Mouse (Mus musculus) adrenal gland, postnatal 25 days (tissue): ENCODE data around the gene Gm10330. TPM values are rescaled to one million over a fixed set of nuclear protein-coding genes. Genes with fewer than 3 reads are reported as not detected.
"Not testable (repeated sequence)": the region's sequence is repeated elsewhere in the genome, so short reads cannot be mapped to it uniquely, and the experiment has no call there.

ENCODE experiments used
- DNase-seq: peaks from one replicate; pipeline ENCODE4 v3.0.0; 2021; ENCODE audit warnings: mixed read lengths
- long read RNA-seq: library from polyadenylated mRNA; stranded (forward); transcript quantifications from one replicate; pipeline ENCODE4 v2.0.0, GENCODE M21; 2021
- total RNA-seq: library from RNA; stranded (reverse); gene quantifications from 2 replicates; pipeline ENCODE4 v1.2.3, GENCODE M21; 2021

Gm10330 gene
- total RNA-seq: not detected in 2 replicates
- long read RNA-seq: 0 reads

DNA sequence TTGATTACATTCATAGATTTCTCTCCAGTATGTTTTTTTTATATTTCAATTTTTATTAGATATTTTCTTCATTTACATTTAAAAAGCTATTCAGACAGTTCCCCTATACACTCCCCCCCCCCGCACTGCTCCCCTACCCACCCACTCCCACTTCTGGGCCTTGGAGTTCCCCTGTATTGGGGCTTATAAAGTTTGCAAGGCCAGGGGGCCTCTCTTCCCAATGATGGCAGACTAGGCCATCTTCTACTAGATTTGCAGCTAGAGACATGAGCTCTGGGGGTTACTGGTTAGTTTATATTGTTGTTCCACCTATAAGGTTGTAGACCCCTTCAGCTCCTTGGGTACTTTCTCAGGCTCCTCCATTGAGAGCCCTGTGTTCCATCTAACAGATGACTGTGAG lies at the start of gene Gm10330:
Gm10330 (minus strand) TSS at position 101 of the 400 bp plus-strand sequence.
- not testable (repeated sequence) for DNase-seq

DNA sequence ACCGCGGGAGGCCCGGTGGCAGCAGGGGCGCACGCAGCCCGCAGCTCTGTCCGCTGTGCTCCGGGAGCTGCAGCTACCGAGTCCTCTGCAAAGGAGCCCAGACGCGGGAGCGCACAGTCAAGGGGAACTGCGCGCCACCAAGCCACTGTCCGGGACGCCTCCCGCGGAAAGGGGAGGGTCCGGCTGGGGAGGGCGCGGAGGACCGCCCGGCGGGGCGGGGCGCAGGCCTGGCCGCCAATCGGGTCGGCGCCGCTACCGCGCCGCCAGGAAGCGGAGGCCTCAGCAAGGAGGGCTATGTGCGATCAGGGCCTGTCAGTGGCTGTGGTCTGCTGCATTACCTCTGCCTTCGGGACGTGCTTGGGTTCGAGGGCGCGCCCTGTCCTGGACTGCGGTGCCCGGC lies 20.7 kb upstream of the Gm10330 start:
- DNase-seq: not testable (repeated sequence)

- DNase-seq: peak; percentile 3
Observed at GRCm38 (mm10) chr12:23800366-23800765, 20.3 kb upstream of the Gm10330 start.
